Mouse (Mus musculus) ES-E14 (cell line): Measurements from ENCODE around the gene Rnf141.

Source experiments
- HCFC1 ChIP-seq: IDR thresholded peaks from 2 replicates; pipeline ENCODE4 v1.6.1; 2012; ENCODE audit warnings: low read length, inconsistent platforms, borderline replicate concordance; ENCODE audit not compliant: insufficient read depth
- MAFK ChIP-seq: IDR thresholded peaks from 2 replicates; pipeline ENCODE4 v1.6.1; 2014; ENCODE audit warnings: mild to moderate bottlenecking, low read depth, low read length, inconsistent platforms; ENCODE audit not compliant: insufficient read depth

DNA sequence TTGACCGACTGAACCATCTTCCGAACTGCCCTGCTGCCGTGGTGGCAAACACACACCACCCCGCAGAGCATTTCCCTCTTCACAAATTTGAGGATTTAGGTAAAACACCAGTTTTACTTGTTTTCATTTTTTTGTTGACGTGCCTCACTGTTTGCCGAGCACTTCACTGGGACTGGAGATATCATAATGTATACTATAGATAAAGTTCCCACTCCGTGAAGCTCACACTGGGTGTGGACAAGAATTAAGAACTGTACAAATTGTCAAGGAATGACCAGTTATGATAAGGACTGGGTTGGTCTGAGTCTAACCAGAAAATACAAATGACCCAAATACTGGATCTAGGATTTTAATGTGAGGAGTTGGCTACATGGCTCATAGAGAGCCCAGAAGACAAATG is 65.3 kb downstream of the Rnf141 start:
- TF ChIP-seq MAFK (no peak), HCFC1 (no peak)
